Mouse (Mus musculus): ENCODE data around the gene Plxnb3. TPM values are rescaled to one million over a fixed set of nuclear protein-coding genes. Genes with fewer than 3 reads are reported as not detected.

The Plxnb3 gene
- polyA plus RNA-seq, 1 experiment = not detected

- Histone ChIP-seq H3K4me1 (ENCODE audit: control insufficient read depth, insufficient read depth, low read length) (peaks cover 6% of the 10 kb centered on the region), H3K27ac (ENCODE audit: control insufficient read depth, insufficient read depth, low read depth, low read length, poor library complexity) (no peak overlapping the region), H3K4me3 (replicated peaks; ENCODE audit: control insufficient read depth, low read depth, low read length) (no peak overlapping the region)
- WGBS = 71% methylated on average over 9 of the region's 9 CpGs
- TF ChIP-seq POLR2A (IDR thresholded peaks at IDR 0.05; ENCODE audit: borderline replicate concordance, control insufficient read depth, low read depth, low read length) (no peak), CTCF (IDR thresholded peaks at IDR 0.05; ENCODE audit: control insufficient read depth, insufficient read depth, low read length) (peak; percentile 48; the same call in 1 of the 2 replicates)
Observed at GRCm38 (mm10) chrX:73767267-73767666, 10.4 kb downstream of the Plxnb3 start.

DNA sequence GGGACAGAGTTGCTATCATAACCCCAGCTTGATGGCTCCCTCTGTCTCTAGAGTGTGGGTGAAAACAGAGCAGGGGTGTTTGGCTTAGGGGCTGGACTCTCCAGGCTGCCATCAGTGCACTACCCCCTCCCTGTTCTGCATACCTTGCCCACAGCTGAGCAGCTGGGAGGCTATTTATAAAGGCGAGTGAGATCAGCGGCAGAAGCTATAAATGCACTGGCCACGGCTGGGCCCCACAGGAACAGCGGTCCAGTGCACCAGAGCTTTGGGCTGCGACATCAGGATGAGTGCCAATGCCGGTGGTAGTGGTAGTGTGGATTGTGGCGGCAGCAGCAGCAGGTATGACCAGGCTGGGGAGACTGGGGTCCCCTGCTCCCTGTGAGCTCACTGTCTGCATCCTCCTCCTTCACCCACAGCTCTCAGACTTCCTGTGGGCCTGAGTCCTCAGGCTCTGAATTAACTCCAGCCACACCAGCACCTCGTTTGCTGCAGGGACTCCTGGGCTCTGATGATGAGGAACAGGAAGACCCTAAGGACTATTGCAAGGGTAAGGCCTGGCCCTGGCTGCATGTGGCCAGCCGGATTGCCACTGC, 17.4 kb downstream of the Plxnb3 start, which contains the start of gene Srpk3:
Gene Srpk3 (plus strand): TSS at position 238 of the 593 bp plus-strand sequence.
- TF ChIP-seq CTCF (IDR thresholded peaks at IDR 0.05; ENCODE audit: control insufficient read depth, insufficient read depth, low read length) = no peak
- peak; percentile 48; the same call in 1 of the 2 replicates for TF ChIP-seq POLR2A (IDR thresholded peaks at IDR 0.05; ENCODE audit: borderline replicate concordance, control insufficient read depth, low read depth, low read length)
- H3K27ac ChIP-seq (ENCODE audit: control insufficient read depth, insufficient read depth, low read depth, low read length, poor library complexity) = peak within 1 kb of the TSS; percentile 71
- H3K4me1 ChIP-seq (ENCODE audit: control insufficient read depth, insufficient read depth, low read length) = no peaks in the 10 kb centered on the region; the same call in 1 of the 2 replicates
- H3K4me3 ChIP-seq (replicated peaks; ENCODE audit: control insufficient read depth, low read depth, low read length) = peak within 1 kb of the TSS; percentile 52
- 29% methylated on average over 9 of the region's 9 CpGs for WGBS

DNA sequence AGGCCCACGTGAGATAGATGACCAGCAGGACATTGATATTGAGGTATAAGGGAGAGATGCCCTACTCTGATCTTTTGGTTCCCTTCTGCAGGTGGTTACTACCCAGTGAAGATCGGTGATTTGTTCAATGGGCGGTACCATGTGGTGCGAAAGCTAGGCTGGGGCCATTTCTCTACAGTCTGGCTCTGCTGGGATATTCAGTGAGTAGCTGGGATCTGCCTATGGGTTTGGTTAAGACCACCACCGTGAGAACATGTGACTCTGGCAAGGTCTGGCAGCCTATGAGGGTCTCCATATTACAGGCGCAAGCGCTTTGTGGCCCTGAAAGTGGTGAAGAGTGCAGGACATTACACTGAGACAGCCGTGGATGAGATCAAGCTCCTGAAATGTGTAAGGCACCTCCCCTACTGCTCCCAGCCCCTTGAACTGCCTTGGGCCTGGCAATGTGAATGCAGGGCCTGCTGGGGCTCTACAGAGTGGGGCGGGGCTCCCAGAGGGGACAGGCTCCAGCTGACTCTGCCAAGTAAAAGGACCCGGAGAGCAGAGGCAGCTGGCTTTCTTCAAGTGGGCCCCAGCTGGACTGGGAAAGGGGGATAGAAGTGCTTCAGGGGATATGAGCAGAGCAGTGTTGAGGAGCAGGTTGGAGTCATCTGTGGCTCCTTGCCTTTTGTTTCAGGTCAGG, 18.1 kb downstream of the Plxnb3 start:
- TF ChIP-seq POLR2A (IDR thresholded peaks at IDR 0.05; ENCODE audit: borderline replicate concordance, control insufficient read depth, low read depth, low read length) (no peak), CTCF (IDR thresholded peaks at IDR 0.05; ENCODE audit: control insufficient read depth, insufficient read depth, low read length) (no peak)
- peak overlapping the region; percentile 52 for H3K4me3 ChIP-seq (replicated peaks; ENCODE audit: control insufficient read depth, low read depth, low read length)

GRCm38 (mm10) chrX:73782227-73782626, 25.3 kb downstream of the Plxnb3 start:
- no peak overlapping the region for H3K4me3 ChIP-seq (replicated peaks; ENCODE audit: control insufficient read depth, low read depth, low read length)
- H3K4me1 ChIP-seq (ENCODE audit: control insufficient read depth, insufficient read depth, low read length) = no peaks in the 10 kb centered on the region; the same call in 1 of the 2 replicates
- 0 out of 2 replicates have a peak overlapping the region, but pooled peaks have one; percentile 29 for H3K27ac ChIP-seq (ENCODE audit: control insufficient read depth, insufficient read depth, low read depth, low read length, poor library complexity)
- TF ChIP-seq POLR2A (IDR thresholded peaks at IDR 0.05; ENCODE audit: borderline replicate concordance, control insufficient read depth, low read depth, low read length) = no peak
- TF ChIP-seq CTCF (IDR thresholded peaks at IDR 0.05; ENCODE audit: control insufficient read depth, insufficient read depth, low read length) = no peak
- WGBS = 78% methylated on average over 3 of the region's 3 CpGs

More for the DNA sequence above, 18.1 kb downstream of the Plxnb3 start:
- peak overlapping the region; percentile 71 for H3K27ac ChIP-seq (ENCODE audit: control insufficient read depth, insufficient read depth, low read depth, low read length, poor library complexity)
- 73% methylated on average over 10 of the region's 10 CpGs for WGBS
- no peaks in the 10 kb centered on the region; the same call in 1 of the 2 replicates for H3K4me1 ChIP-seq (ENCODE audit: control insufficient read depth, insufficient read depth, low read length)

DNA sequence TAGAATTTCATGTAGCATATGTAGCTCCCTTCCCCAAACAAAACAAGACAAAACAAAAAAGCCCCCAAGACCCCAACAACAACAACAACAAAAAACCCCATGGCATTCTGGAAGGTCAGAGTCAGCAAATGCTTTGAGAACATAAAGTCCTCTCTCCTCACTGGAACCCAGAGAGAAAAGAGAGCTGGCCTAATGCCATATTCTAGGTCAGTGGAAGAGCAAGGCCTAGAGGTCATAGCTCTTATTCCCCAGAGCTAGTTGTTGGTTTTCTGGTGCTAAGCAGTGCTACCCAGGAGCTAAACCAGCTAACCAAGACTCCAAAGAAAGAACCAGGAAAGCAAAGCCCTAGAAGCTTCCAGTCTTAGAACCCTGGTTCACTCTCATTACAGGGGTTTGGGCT, 28.8 kb downstream of the Plxnb3 start:
- H3K4me3 ChIP-seq (replicated peaks; ENCODE audit: control insufficient read depth, low read depth, low read length) = peak overlapping the region; percentile 87
- H3K4me1 ChIP-seq (ENCODE audit: control insufficient read depth, insufficient read depth, low read length) = no peaks in the 10 kb centered on the region; the same call in 1 of the 2 replicates
- H3K27ac ChIP-seq (ENCODE audit: control insufficient read depth, insufficient read depth, low read depth, low read length, poor library complexity) = no peak overlapping the region; the same call in 1 of the 2 replicates
- no peak for TF ChIP-seq POLR2A (IDR thresholded peaks at IDR 0.05; ENCODE audit: borderline replicate concordance, control insufficient read depth, low read depth, low read length)

DNA sequence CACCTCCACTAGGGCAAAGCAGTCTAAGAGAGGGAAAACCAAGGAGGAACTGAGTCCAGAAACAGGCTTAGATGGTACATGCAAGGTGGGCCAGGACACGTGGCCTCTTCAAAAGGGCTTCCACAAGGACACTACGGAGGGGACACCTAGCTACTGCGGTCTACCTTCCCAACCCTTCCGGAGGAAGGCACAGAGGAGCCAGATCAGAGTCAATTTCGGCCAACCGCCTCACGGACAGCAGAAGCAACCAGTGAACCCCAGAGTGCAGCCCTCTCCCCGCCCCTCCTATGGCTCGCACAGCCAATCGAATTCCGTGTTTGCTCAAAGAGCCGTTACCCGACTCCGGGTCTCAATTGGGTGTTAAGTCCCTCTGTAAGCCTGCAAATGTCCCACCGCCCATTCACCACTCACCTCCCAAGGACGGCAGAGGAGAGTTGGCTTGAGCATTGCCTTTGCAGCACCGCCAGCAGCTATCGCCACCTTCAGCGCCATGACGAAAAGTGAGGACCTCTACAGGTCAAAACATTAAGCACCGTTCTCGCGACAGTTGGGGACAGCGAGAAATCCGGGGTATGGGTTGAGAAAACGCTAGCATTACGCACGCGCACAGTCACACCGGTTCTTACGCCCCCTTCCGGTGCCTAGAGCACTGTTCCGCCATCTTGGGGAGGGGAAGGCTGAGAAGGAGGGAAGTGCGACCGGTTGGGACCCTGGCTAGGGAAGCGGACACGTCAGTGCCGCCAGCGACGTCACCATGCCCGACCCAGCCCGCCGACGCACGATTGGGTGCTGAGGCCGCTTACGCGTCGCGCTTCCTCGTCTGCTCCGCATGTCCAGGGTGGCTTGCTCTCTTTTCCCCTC, 29.7 kb downstream of the Plxnb3 start, which contains the start of the genes Idh3g and Ssr4:
Gene Idh3g (minus strand): TSS at position 534 of the 861 bp plus-strand sequence.
Gene Ssr4 (plus strand): TSS at position 665 of the 861 bp plus-strand sequence.
- WGBS = 10% methylated on average over 52 of the region's 52 CpGs
- no peaks in the 10 kb centered on the region; the same call in 1 of the 2 replicates for H3K4me1 ChIP-seq (ENCODE audit: control insufficient read depth, insufficient read depth, low read length)
- TF ChIP-seq POLR2A (IDR thresholded peaks at IDR 0.05; ENCODE audit: borderline replicate concordance, control insufficient read depth, low read depth, low read length) (peak; percentile 71; the same call in 1 of the 2 replicates), CTCF (IDR thresholded peaks at IDR 0.05; ENCODE audit: control insufficient read depth, insufficient read depth, low read length) (peak; percentile 35; the same call in 1 of the 2 replicates)

DNA sequence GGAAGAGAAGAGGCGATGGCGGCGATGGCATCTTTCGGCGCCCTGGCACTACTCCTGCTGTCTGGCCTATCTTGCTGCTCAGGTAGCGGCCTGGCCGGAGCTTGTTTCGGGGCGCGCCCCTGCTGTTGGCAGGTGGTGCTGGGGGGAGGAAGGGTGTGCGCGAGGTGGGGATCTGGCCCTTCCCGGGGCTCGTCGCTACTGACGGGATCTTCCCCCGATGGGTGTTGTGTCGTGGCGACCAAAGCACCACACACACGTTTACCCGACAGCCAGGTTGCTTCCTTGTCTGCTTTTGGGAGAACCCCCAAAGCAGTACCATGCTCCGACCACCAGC, 30.3 kb downstream of the Plxnb3 start:
- 14% methylated on average over 18 of the region's 22 CpGs for WGBS
- TF ChIP-seq CTCF (IDR thresholded peaks at IDR 0.05; ENCODE audit: control insufficient read depth, insufficient read depth, low read length) = no peak
- no peak for TF ChIP-seq POLR2A (IDR thresholded peaks at IDR 0.05; ENCODE audit: borderline replicate concordance, control insufficient read depth, low read depth, low read length)
- no peaks in the 10 kb centered on the region; the same call in 1 of the 2 replicates for H3K4me1 ChIP-seq (ENCODE audit: control insufficient read depth, insufficient read depth, low read length)

More for the DNA sequence above, 29.7 kb downstream of the Plxnb3 start, which contains the start of the genes Idh3g and Ssr4:
- H3K4me3 ChIP-seq (replicated peaks; ENCODE audit: control insufficient read depth, low read depth, low read length) = peak within 1 kb of the TSS; percentile 87
- H3K27ac ChIP-seq (ENCODE audit: control insufficient read depth, insufficient read depth, low read depth, low read length, poor library complexity) = peak within 1 kb of the TSS; percentile 92

More for the DNA sequence above, 30.3 kb downstream of the Plxnb3 start:
- Histone ChIP-seq H3K27ac (ENCODE audit: control insufficient read depth, insufficient read depth, low read depth, low read length, poor library complexity) (peak overlapping the region; percentile 92), H3K4me3 (replicated peaks; ENCODE audit: control insufficient read depth, low read depth, low read length) (peak overlapping the region; percentile 87)
